Mouse (Mus musculus): Measurements from ENCODE around the gene Impg1. TPM values are rescaled to one million over a fixed set of nuclear protein-coding genes. Genes with fewer than 3 reads are reported as not detected.

The Impg1 gene
- total and polyA plus RNA-seq, 3 experiments, result not detected

- H3K27me3 ChIP-seq (ENCODE audit: control insufficient read depth in 1 of 2, insufficient read depth in 2 of 2, low read length in 2 of 2), result no peaks in the 10 kb centered on the region; a peak in 1 of 4 replicates
- no peak overlapping the region for H3K27ac ChIP-seq (ENCODE audit: control insufficient read depth, low read depth, low read length)
- H3K36me3 ChIP-seq (ENCODE audit: control insufficient read depth in 1 of 2, insufficient read depth in 2 of 2, low read length in 2 of 2), result no peaks in the 10 kb centered on the region
- no peak overlapping the region for H3K9ac ChIP-seq (ENCODE audit: control insufficient read depth, low read depth, low read length, poor library complexity, severe bottlenecking)
- H3K4me3 ChIP-seq (ENCODE audit: control insufficient read depth in 1 of 2, insufficient read depth in 1 of 2, low read depth in 2 of 2, low read length in 2 of 2), result no peak overlapping the region
- no peaks in the 10 kb centered on the region for H3K79me2 ChIP-seq (ENCODE audit: control insufficient read depth, insufficient read depth, low read length, poor library complexity)
- TF ChIP-seq MXI1 (IDR thresholded peaks at IDR 0.05; ENCODE audit: low read depth, low read length) (no peak), MAFK (IDR thresholded peaks at IDR 0.05; ENCODE audit: borderline replicate concordance, low read depth, low read length) (no peak), ZMIZ1 (IDR thresholded peaks at IDR 0.05; ENCODE audit: low read depth, low read length) (no peak), POLR2AphosphoS5 (IDR thresholded peaks at IDR 0.05; ENCODE audit: borderline replicate concordance, low read depth, low read length) (no peak), SIN3A (IDR thresholded peaks at IDR 0.05; ENCODE audit: low read length) (no peak), POLR2A (IDR thresholded peaks at IDR 0.05; ENCODE audit: control insufficient read depth in 1 of 2, insufficient read depth in 1 of 2, low read depth in 1 of 2, low read length in 2 of 2, poor library complexity in 1 of 2) (no peak), BHLHE40 (IDR thresholded peaks at IDR 0.05; ENCODE audit: borderline replicate concordance, low read depth, low read length) (no peak), ZNF384 (IDR thresholded peaks at IDR 0.05; ENCODE audit: low read depth, low read length) (no peak)
- no peaks in the 10 kb centered on the region for H3K9me3 ChIP-seq (replicated peaks; ENCODE audit: insufficient read depth, low read length)
- DNase-seq (ENCODE audit: low read depth, low spot score), result no peak
- H3K4me1 ChIP-seq (ENCODE audit: control insufficient read depth in 1 of 2, insufficient read depth in 2 of 2, low read length in 2 of 2), result no peaks in the 10 kb centered on the region
Measured at GRCm38 (mm10) chr9:80374100-80374499, 91.2 kb downstream of the Impg1 start.

GRCm38 (mm10) chr9:80373304-80373739 is 92.0 kb downstream of the Impg1 start:
- Histone ChIP-seq H3K9me3 (replicated peaks; ENCODE audit: insufficient read depth, low read length) (no peaks in the 10 kb centered on the region), H3K27ac (ENCODE audit: control insufficient read depth, low read depth, low read length) (no peak overlapping the region), H3K36me3 (ENCODE audit: control insufficient read depth in 1 of 2, insufficient read depth in 2 of 2, low read length in 2 of 2) (no peaks in the 10 kb centered on the region), H3K4me1 (ENCODE audit: control insufficient read depth in 1 of 2, insufficient read depth in 2 of 2, low read length in 2 of 2) (no peaks in the 10 kb centered on the region), H3K27me3 (ENCODE audit: control insufficient read depth in 1 of 2, insufficient read depth in 2 of 2, low read length in 2 of 2) (no peaks in the 10 kb centered on the region; a peak in 1 of 4 replicates), H3K4me3 (ENCODE audit: control insufficient read depth in 1 of 2, insufficient read depth in 1 of 2, low read depth in 2 of 2, low read length in 2 of 2) (no peak overlapping the region), H3K79me2 (ENCODE audit: control insufficient read depth, insufficient read depth, low read length, poor library complexity) (no peaks in the 10 kb centered on the region), H3K9ac (ENCODE audit: control insufficient read depth, low read depth, low read length, poor library complexity, severe bottlenecking) (no peak overlapping the region)
- TF ChIP-seq CHD2 (IDR thresholded peaks at IDR 0.05; ENCODE audit: low read length) (no peak), MEF2A (IDR thresholded peaks at IDR 0.05; ENCODE audit: extremely low read depth, insufficient replicate concordance, low read depth, low read length, poor library complexity, severe bottlenecking) (no peak), ELF1 (IDR thresholded peaks at IDR 0.05; ENCODE audit: low read depth, low read length) (no peak), NRF1 (IDR thresholded peaks at IDR 0.05; ENCODE audit: insufficient read depth, low read depth, low read length, poor library complexity, severe bottlenecking) (no peak), POLR2A (IDR thresholded peaks at IDR 0.05; ENCODE audit: control insufficient read depth in 1 of 2, insufficient read depth in 1 of 2, low read depth in 1 of 2, low read length in 2 of 2, poor library complexity in 1 of 2) (no peak), ETS1 (IDR thresholded peaks at IDR 0.05; ENCODE audit: low read depth, low read length) (no peak), GABPA (IDR thresholded peaks at IDR 0.05; ENCODE audit: low read depth, low read length) (no peak), E2F4 (IDR thresholded peaks at IDR 0.05; ENCODE audit: borderline replicate concordance, low read depth, low read length) (no peak), ZMIZ1 (IDR thresholded peaks at IDR 0.05; ENCODE audit: low read depth, low read length) (no peak), RAD21 (IDR thresholded peaks at IDR 0.05; ENCODE audit: low read depth, low read length) (no peak), ZKSCAN1 (IDR thresholded peaks at IDR 0.05; ENCODE audit: low read depth, low read length) (no peak), UBTF (IDR thresholded peaks at IDR 0.05; ENCODE audit: borderline replicate concordance, insufficient read depth, low read depth, low read length) (no peak), POLR2AphosphoS5 (IDR thresholded peaks at IDR 0.05; ENCODE audit: borderline replicate concordance, low read depth, low read length) (no peak), CTCF (IDR thresholded peaks at IDR 0.05 in 2 of 3, conservative IDR thresholded peaks at IDR 0.05 in 1 of 3; ENCODE audit: control insufficient read depth in 1 of 3, insufficient read depth in 1 of 3, low read depth in 2 of 3, low read length in 3 of 3, poor library complexity in 1 of 3, severe bottlenecking in 1 of 3) (no peak), USF1 (IDR thresholded peaks at IDR 0.05; ENCODE audit: low read depth, low read length) (no peak), RCOR1 (IDR thresholded peaks at IDR 0.05; ENCODE audit: low read depth, low read length) (no peak), TCF12 (IDR thresholded peaks at IDR 0.05; ENCODE audit: low read depth, low read length) (no peak), SIN3A (IDR thresholded peaks at IDR 0.05; ENCODE audit: low read length) (no peak)
- DNase-seq (ENCODE audit: low read depth, low spot score), result no peak
